ENCODE assay signal across 15 mouse cellular contexts in the genomic region with DNA sequence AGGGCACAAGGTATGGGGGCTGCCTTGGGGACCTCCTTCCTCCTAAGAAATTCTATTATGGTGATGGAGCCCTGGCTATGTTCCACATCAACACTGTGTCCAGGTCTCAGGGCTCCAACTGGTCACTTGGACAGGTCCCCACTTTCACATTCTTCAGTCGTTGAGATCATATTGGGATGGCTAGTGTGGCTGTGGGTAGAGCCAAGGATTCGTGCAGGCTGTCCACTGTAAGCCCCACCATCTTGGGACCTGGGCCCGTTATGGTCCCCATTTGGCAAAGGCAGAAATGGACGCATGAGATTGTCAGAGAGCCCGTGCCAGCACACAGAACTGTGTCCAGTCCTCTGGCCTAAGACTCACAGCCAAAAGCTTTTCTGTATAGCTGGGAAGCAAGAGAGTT. TPM values are rescaled to one million over a fixed set of nuclear protein-coding genes. Genes with fewer than 3 reads are reported as not detected.
A peak's percentile ranks its signal among the peaks of the same experiment; 100 is the strongest.
DNase-seq lines count a peak whose midpoint lies in the region; ATAC-seq and TF ChIP-seq lines count a peak whose summit lies in the region.
"Had no signal": no experiment of that assay in that cellular context is flagged by ENCODE, and none has a peak within 500 bp of the region (broad histone marks: within the 10 kb centered on the region; RNA-seq: fewer than 3 reads in every experiment).

No protein-coding gene starts in this region.

- H3K4me3 ChIP-seq in forebrain, embryonic 15.5 days = no peak overlapping the region
- H3K4me3 ChIP-seq in forebrain, postnatal 0 days (ENCODE audit: low read depth, low read length) = no peak overlapping the region
- H3K4me3 ChIP-seq in hindbrain, embryonic 13.5 days = no peak overlapping the region
- H3K4me3 ChIP-seq in hindbrain, embryonic 11.5 days (ENCODE audit: low read depth, low read length) = no peak overlapping the region
- no peak overlapping the region for H3K4me3 ChIP-seq in hindbrain, embryonic 16.5 days (ENCODE audit: low read length)
- H3K4me3 ChIP-seq: embryonic facial prominence, embryonic 12.5 days had no signal

- no peak overlapping the region for H3K4me2 ChIP-seq in forebrain, embryonic 15.5 days (replicated peaks)
- no peak overlapping the region for H3K4me2 ChIP-seq in forebrain, postnatal 0 days (ENCODE audit: low read depth)
- no peak overlapping the region for H3K4me2 ChIP-seq in hindbrain, embryonic 13.5 days
- no peak overlapping the region for H3K4me2 ChIP-seq in hindbrain, embryonic 11.5 days (replicated peaks; ENCODE audit: low read depth, low read length)
- H3K4me2 ChIP-seq in hindbrain, embryonic 16.5 days (ENCODE audit: low read length) = no peak overlapping the region
- H3K4me2 ChIP-seq: embryonic facial prominence, embryonic 12.5 days had no signal

- H3K4me1 ChIP-seq in forebrain, embryonic 15.5 days = peaks cover 26% of the 10 kb centered on the region
- peaks cover 12% of the 10 kb centered on the region; the same call in 1 of the 2 replicates for H3K4me1 ChIP-seq in forebrain, postnatal 0 days (ENCODE audit: insufficient read depth)
- H3K4me1 ChIP-seq in hindbrain, embryonic 13.5 days (replicated peaks) = peaks cover 27% of the 10 kb centered on the region
- H3K4me1 ChIP-seq in hindbrain, embryonic 11.5 days (replicated peaks; ENCODE audit: control insufficient read depth, insufficient read depth, low read length) = peaks cover 8% of the 10 kb centered on the region; the same call in 1 of the 2 replicates
- H3K4me1 ChIP-seq in hindbrain, embryonic 16.5 days (ENCODE audit: control insufficient read depth, insufficient read depth, low read depth, low read length) = peaks cover 17% of the 10 kb centered on the region

- no peaks in the 10 kb centered on the region for H3K27me3 ChIP-seq in forebrain, embryonic 15.5 days
- H3K27me3 ChIP-seq in forebrain, postnatal 0 days (ENCODE audit: insufficient read depth, low read length) = no peaks in the 10 kb centered on the region
- H3K27me3 ChIP-seq in hindbrain, embryonic 13.5 days = no peaks in the 10 kb centered on the region
- no peaks in the 10 kb centered on the region for H3K27me3 ChIP-seq in hindbrain, embryonic 11.5 days (ENCODE audit: control insufficient read depth, insufficient read depth, low read length)
- H3K27me3 ChIP-seq in hindbrain, embryonic 16.5 days (replicated peaks; ENCODE audit: control insufficient read depth, insufficient read depth, low read length) = no peaks in the 10 kb centered on the region
- H3K27me3 ChIP-seq: embryonic facial prominence, embryonic 12.5 days had no signal

- 72% methylated on average over 5 of the region's 5 CpGs for WGBS in forebrain, embryonic 15.5 days
- WGBS in forebrain, postnatal 0 days = 59% methylated on average over 5 of the region's 5 CpGs
- WGBS in hindbrain, embryonic 13.5 days = 84% methylated on average over 5 of the region's 5 CpGs
- WGBS in hindbrain, embryonic 11.5 days = 79% methylated on average over 5 of the region's 5 CpGs
- WGBS in hindbrain, embryonic 16.5 days = 67% methylated on average over 5 of the region's 5 CpGs

- no peak for TF ChIP-seq CTCF in forebrain, postnatal 0 days (IDR thresholded peaks at IDR 0.05; ENCODE audit: low read depth)

- H3K27ac ChIP-seq in forebrain, embryonic 15.5 days (replicated peaks) = peak overlapping the region; percentile 75
- H3K27ac ChIP-seq in forebrain, postnatal 0 days (ENCODE audit: low read depth, low read length) = no peak overlapping the region
- peak overlapping the region; percentile 79 for H3K27ac ChIP-seq in hindbrain, embryonic 13.5 days
- no peak overlapping the region for H3K27ac ChIP-seq in hindbrain, embryonic 11.5 days (ENCODE audit: low read depth, low read length)
- 0 out of 2 replicates have a peak overlapping the region, but pooled peaks have one; percentile 80 for H3K27ac ChIP-seq in hindbrain, embryonic 16.5 days (ENCODE audit: low read depth, low read length)
- H3K27ac ChIP-seq: embryonic facial prominence, embryonic 12.5 days had no signal

- H3K9me3 ChIP-seq in forebrain, embryonic 15.5 days = no peaks in the 10 kb centered on the region
- H3K9me3 ChIP-seq in forebrain, postnatal 0 days (ENCODE audit: low read length) = no peaks in the 10 kb centered on the region
- no peaks in the 10 kb centered on the region for H3K9me3 ChIP-seq in hindbrain, embryonic 13.5 days
- H3K9me3 ChIP-seq in hindbrain, embryonic 11.5 days (ENCODE audit: control insufficient read depth, low read length) = no peaks in the 10 kb centered on the region
- no peaks in the 10 kb centered on the region for H3K9me3 ChIP-seq in hindbrain, embryonic 16.5 days (ENCODE audit: control insufficient read depth, low read length)
- H3K9me3 ChIP-seq: embryonic facial prominence, embryonic 12.5 days had no signal

- no peaks in the 10 kb centered on the region for H3K36me3 ChIP-seq in forebrain, embryonic 15.5 days
- H3K36me3 ChIP-seq in forebrain, postnatal 0 days (ENCODE audit: insufficient read depth) = no peaks in the 10 kb centered on the region
- H3K36me3 ChIP-seq in hindbrain, embryonic 13.5 days = no peaks in the 10 kb centered on the region
- H3K36me3 ChIP-seq in hindbrain, embryonic 11.5 days (ENCODE audit: control insufficient read depth, insufficient read depth, low read length) = no peaks in the 10 kb centered on the region
- H3K36me3 ChIP-seq in hindbrain, embryonic 16.5 days (ENCODE audit: control insufficient read depth, insufficient read depth, low read length) = no peaks in the 10 kb centered on the region
- H3K36me3 ChIP-seq: embryonic facial prominence, embryonic 12.5 days had no signal

- no peak for ATAC-seq in forebrain, embryonic 15.5 days (replicated peaks)
- no peak for ATAC-seq in forebrain, postnatal 0 days
- no peak for ATAC-seq in hindbrain, embryonic 13.5 days (ENCODE audit: low FRiP score)
- no peak for ATAC-seq in hindbrain, embryonic 11.5 days (ENCODE audit: low FRiP score)
- ATAC-seq in hindbrain, embryonic 16.5 days = no peak
- no peak for ATAC-seq in erythroblast, adult 5-6 weeks (replicated peaks; ENCODE audit: low FRiP score, poor library complexity, severe bottlenecking)
- ATAC-seq: CD4-positive, CD25-positive, alpha-beta regulatory T cell, adult 4 months had no signal

- DNase-seq in forebrain, postnatal 0 days = no peak
- DNase-seq in hindbrain, embryonic 11.5 days (ENCODE audit: low spot score) = no peak
- peak; percentile 61 for DNase-seq in heart, postnatal 10 days
- DNase-seq: adrenal gland, adult 8-10 months; kidney, adult 2 months; kidney, postnatal 25 days; lung, adult 2 months; right cerebral cortex, postnatal 14 days; thymus, postnatal 25 days had no signal

- H3K9ac ChIP-seq in forebrain, embryonic 15.5 days (replicated peaks) = no peak overlapping the region
- H3K9ac ChIP-seq in forebrain, postnatal 0 days = no peak overlapping the region
- H3K9ac ChIP-seq in hindbrain, embryonic 13.5 days = no peak overlapping the region
- no peak overlapping the region for H3K9ac ChIP-seq in hindbrain, embryonic 11.5 days (ENCODE audit: low read depth, low read length)
- no peak overlapping the region for H3K9ac ChIP-seq in hindbrain, embryonic 16.5 days (ENCODE audit: low read depth, low read length)
- H3K9ac ChIP-seq: embryonic facial prominence, embryonic 12.5 days had no signal

- intact Hi-C loops in heart, postnatal 10 days (cut with DNase I) = loop anchor here (2.0 to 5.0 kb wide), 2 partner anchors 23 to 65 kb away; partner anchors contain the start of gene Ncor2

RNA-seq across cellular contexts. Expression of gene Ncor2, which starts 23.1 kb away (rescaled TPM):
- polyA plus RNA-seq in forebrain, embryonic 15.5 days (2015; fragmentation: Nextera tagmentation; extraction: Ambion mirVana) = 30.2 and 31.6 TPM in 2 replicates
- 12.7 and 13.4 TPM in 2 replicates for total RNA-seq in forebrain, postnatal 0 days (2014; rRNA removed)
- 11.6 and 16.8 TPM in 2 replicates for polyA plus RNA-seq in forebrain, postnatal 0 days (2015; fragmentation: Nextera tagmentation; extraction: Ambion mirVana)
- polyA plus RNA-seq in hindbrain, embryonic 13.5 days (2015; fragmentation: Nextera tagmentation; extraction: Ambion mirVana) = 24.8 and 25.1 TPM in 2 replicates
- polyA plus RNA-seq in hindbrain, embryonic 11.5 days (2014; fragmentation: Nextera tagmentation; extraction: Ambion mirVana) = 14.5 and 21.2 TPM in 2 replicates
- total RNA-seq in heart, postnatal 10 days (2021) = 100 to 1,000 TPM; 112 to 125 TPM
- 23.3 and 26.2 TPM in 2 replicates for polyA plus RNA-seq in hindbrain, embryonic 16.5 days (2015; fragmentation: Nextera tagmentation; extraction: Ambion mirVana)
- total RNA-seq in erythroblast, adult 5-6 weeks (2015; ENCODE audit: low replicate concordance) = 15.8 and 18.2 TPM in 2 replicates
- total RNA-seq in erythroblast, adult 5-6 weeks (2017; ENCODE audit: low replicate concordance) = 6.0 and 8.0 TPM in 2 replicates

Comparison
In these comparisons a context has a peak if more than half of its experiments do, and no peak if none do; other contexts are left out.
1. H3K27ac ChIP-seq: peak in forebrain, embryonic 15.5 days (single experiment), hindbrain, embryonic 13.5 days (single experiment) and hindbrain, embryonic 16.5 days (single experiment); none in forebrain, postnatal 0 days (single experiment) and hindbrain, embryonic 11.5 days (single experiment).
2. DNase-seq: peak in heart, postnatal 10 days (2 of 2); none in forebrain, postnatal 0 days (single experiment) and hindbrain, embryonic 11.5 days (single experiment).